Mouse (Mus musculus) lung, postnatal 0 days (tissue): ENCODE results near the gene Adam19. TPM values are rescaled to one million over a fixed set of nuclear protein-coding genes. Genes with fewer than 3 reads are reported as not detected.

Experiments used
- ATAC-seq: fragments of 200-750 bp; cut with Nextera tagmentation; 2 replicates; pipeline ENCODE4 v1.8.0; 2017; ENCODE audit warnings: moderate library complexity
- DNase-seq: peaks from one replicate; pipeline ENCODE4 v3.0.0-alpha.2; 2016; ENCODE audit warnings: low spot score
- H3K27ac ChIP-seq: fragments of 300-500 bp; sonication (generic); 2 replicates; pipeline ENCODE4 v1.5.1; 2014; ENCODE audit warnings: antibody characterized with exemption, mild to moderate bottlenecking, low read length, mixed read lengths
- H3K27me3 ChIP-seq: fragments of 300-500 bp; sonication (generic); replicated peaks from 2 replicates; pipeline ENCODE4 v1.6.1; 2014; ENCODE audit warnings: low read length, mixed read lengths; ENCODE audit not compliant: insufficient read depth
- H3K36me3 ChIP-seq: fragments of 300-500 bp; sonication (generic); 2 replicates; pipeline ENCODE4 v1.6.1; 2014; ENCODE audit warnings: low read length, mixed read lengths; ENCODE audit not compliant: insufficient read depth
- H3K4me1 ChIP-seq: fragments of 300-500 bp; sonication (generic); 2 replicates; pipeline ENCODE4 v1.6.1; 2014; ENCODE audit warnings: antibody characterized with exemption, low read depth, low read length, mixed read lengths; ENCODE audit not compliant: insufficient read depth
- H3K4me2 ChIP-seq: fragments of 300-500 bp; sonication (generic); replicated peaks from 2 replicates; pipeline ENCODE4 v1.6.1; 2014; ENCODE audit warnings: low read depth, mild to moderate bottlenecking, low read length, moderate library complexity, mixed read lengths
- H3K4me3 ChIP-seq: fragments of 300-500 bp; sonication (generic); 2 replicates; pipeline ENCODE4 v1.5.1; 2014; ENCODE audit warnings: low read depth, low read length
- H3K9ac ChIP-seq: fragments of 300-500 bp; sonication (generic); replicated peaks from 2 replicates; pipeline ENCODE4 v1.6.1; 2014; ENCODE audit warnings: low read depth, mild to moderate bottlenecking
- H3K9me3 ChIP-seq: fragments of 300-500 bp; sonication (generic); 2 replicates; pipeline ENCODE4 v1.6.1; 2016; ENCODE audit warnings: low read length, mixed read lengths
- CTCF ChIP-seq: IDR thresholded peaks from 2 replicates; pipeline ENCODE4 v1.5.1; 2016; ENCODE audit warnings: antibody characterized with exemption, mild to moderate bottlenecking
- EP300 ChIP-seq: IDR thresholded peaks from 2 replicates; pipeline ENCODE4 v1.6.1; 2016; ENCODE audit warnings: antibody characterized with exemption, mild to moderate bottlenecking, control low read depth
- WGBS: fragments of 180-500 bp; shearing (Covaris S2); extraction: QIAGEN DNeasy Blood & Tissue Kit; methylation state at CpG from one replicate; pipeline ENCODE4 v1.1.7; 2014; 5-methylcytosine and 5-hydroxymethylcytosine counted together
- polyA plus RNA-seq: library from polyadenylated mRNA; unstranded; fragments of >200 nt; fragmentation: Nextera tagmentation; extraction: Ambion mirVana; gene quantifications from 2 replicates; pipeline ENCODE4 v1.2.1, GENCODE M21; 2015

Adam19 gene
- polyA plus RNA-seq, 1 experiment from 2014 or later = 11.4 TPM

- DNase-seq (no peak), ATAC-seq (no peak)
- Histone ChIP-seq H3K27ac (peak overlapping the region; percentile 93), H3K4me1 (peaks cover 22% of the 10 kb centered on the region; the same call in 1 of the 2 replicates), H3K4me2 (no peak overlapping the region), H3K9me3 (no peaks in the 10 kb centered on the region), H3K36me3 (no peaks in the 10 kb centered on the region), H3K9ac (0 out of 2 replicates have a peak overlapping the region, but pooled peaks have one; percentile 16), H3K4me3 (no peak overlapping the region), H3K27me3 (no peaks in the 10 kb centered on the region)
- 74% methylated on average over 4 of the region's 4 CpGs for WGBS
- no peak for TF ChIP-seq EP300
- no peak for TF ChIP-seq CTCF
Observed at GRCm38 (mm10) chr11:46070161-46070560, 14.4 kb downstream of the Adam19 start.

- no peaks in the 10 kb centered on the region for H3K36me3 ChIP-seq
- no peak overlapping the region for H3K27ac ChIP-seq
- H3K9ac ChIP-seq = no peak overlapping the region
- DNase-seq (no peak), ATAC-seq (no peak)
- no peak overlapping the region for H3K4me2 ChIP-seq
- H3K27me3 ChIP-seq = no peaks in the 10 kb centered on the region
- H3K4me1 ChIP-seq = peaks cover 22% of the 10 kb centered on the region; the same call in 1 of the 2 replicates
- TF ChIP-seq CTCF = peak; percentile 47
- no peak for TF ChIP-seq EP300
- WGBS = 50% methylated on average over 8 of the region's 8 CpGs
- no peak overlapping the region for H3K4me3 ChIP-seq
- H3K9me3 ChIP-seq = no peaks in the 10 kb centered on the region
Observed at GRCm38 (mm10) chr11:46070789-46071188, 15.0 kb downstream of the Adam19 start.

GRCm38 (mm10) chr11:46072466-46073060 lies 16.8 kb downstream of the Adam19 start:
- ATAC-seq (no peak; the same call in 1 of the 2 replicates), DNase-seq (no peak)
- H3K9ac ChIP-seq = no peak overlapping the region
- H3K27me3 ChIP-seq = no peaks in the 10 kb centered on the region
- no peaks in the 10 kb centered on the region for H3K36me3 ChIP-seq
- H3K4me3 ChIP-seq = no peak overlapping the region
- H3K4me1 ChIP-seq = peaks cover 12% of the 10 kb centered on the region; the same call in 1 of the 2 replicates
- WGBS = 61% methylated on average over 8 of the region's 8 CpGs
- no peaks in the 10 kb centered on the region for H3K9me3 ChIP-seq
- TF ChIP-seq EP300 (no peak), CTCF (no peak)
- no peak overlapping the region for H3K4me2 ChIP-seq
- peak overlapping the region; percentile 68 for H3K27ac ChIP-seq

GRCm38 (mm10) chr11:46073061-46073849 lies 17.5 kb downstream of the Adam19 start:
- Histone ChIP-seq H3K27me3 (no peaks in the 10 kb centered on the region), H3K9ac (no peak overlapping the region), H3K27ac (peak overlapping the region; percentile 68), H3K36me3 (no peaks in the 10 kb centered on the region), H3K4me1 (peaks cover 12% of the 10 kb centered on the region; the same call in 1 of the 2 replicates), H3K9me3 (no peaks in the 10 kb centered on the region), H3K4me2 (no peak overlapping the region), H3K4me3 (no peak overlapping the region)
- ATAC-seq (peak; percentile 23), DNase-seq (peak; percentile 68)
- 49% methylated on average over 15 of the region's 15 CpGs for WGBS
- TF ChIP-seq EP300 (no peak), CTCF (no peak)

- ATAC-seq (no peak), DNase-seq (no peak)
- H3K4me2 ChIP-seq = no peak overlapping the region
- 83% methylated on average over 16 of the region's 17 CpGs for WGBS
- H3K27me3 ChIP-seq = no peaks in the 10 kb centered on the region
- no peaks in the 10 kb centered on the region for H3K36me3 ChIP-seq
- no peak overlapping the region for H3K4me3 ChIP-seq
- H3K4me1 ChIP-seq = peaks cover 6% of the 10 kb centered on the region; the same call in 1 of the 2 replicates
- TF ChIP-seq CTCF = no peak
- no peak for TF ChIP-seq EP300
- no peak overlapping the region for H3K9ac ChIP-seq
- H3K9me3 ChIP-seq = no peaks in the 10 kb centered on the region
- peak overlapping the region; percentile 68 for H3K27ac ChIP-seq
Observed at GRCm38 (mm10) chr11:46073850-46074688, 18.3 kb downstream of the Adam19 start.

- peak overlapping the region; percentile 23; the same call in 1 of the 2 replicates for H3K27ac ChIP-seq
- no peaks in the 10 kb centered on the region for H3K27me3 ChIP-seq
- no peak overlapping the region for H3K4me3 ChIP-seq
- no peak for DNase-seq
- WGBS = 79% methylated on average over 3 of the region's 3 CpGs
- no peak overlapping the region for H3K4me2 ChIP-seq
- no peak overlapping the region for H3K9ac ChIP-seq
- no peak for TF ChIP-seq CTCF
- no peaks in the 10 kb centered on the region for H3K36me3 ChIP-seq
- peaks cover 4% of the 10 kb centered on the region; the same call in 1 of the 2 replicates for H3K4me1 ChIP-seq
- no peaks in the 10 kb centered on the region for H3K9me3 ChIP-seq
- no peak for ATAC-seq
Observed at GRCm38 (mm10) chr11:46075507-46075906, 19.7 kb downstream of the Adam19 start.
